Mouse (Mus musculus): ENCODE results near the gene Galk2. TPM values are rescaled to one million over a fixed set of nuclear protein-coding genes. Genes with fewer than 3 reads are reported as not detected.

Gene Galk2
- 9.3 and 9.5 TPM in 2 replicates for polyA plus RNA-seq (2015; fragmentation: Nextera tagmentation; extraction: Ambion mirVana)

DNA sequence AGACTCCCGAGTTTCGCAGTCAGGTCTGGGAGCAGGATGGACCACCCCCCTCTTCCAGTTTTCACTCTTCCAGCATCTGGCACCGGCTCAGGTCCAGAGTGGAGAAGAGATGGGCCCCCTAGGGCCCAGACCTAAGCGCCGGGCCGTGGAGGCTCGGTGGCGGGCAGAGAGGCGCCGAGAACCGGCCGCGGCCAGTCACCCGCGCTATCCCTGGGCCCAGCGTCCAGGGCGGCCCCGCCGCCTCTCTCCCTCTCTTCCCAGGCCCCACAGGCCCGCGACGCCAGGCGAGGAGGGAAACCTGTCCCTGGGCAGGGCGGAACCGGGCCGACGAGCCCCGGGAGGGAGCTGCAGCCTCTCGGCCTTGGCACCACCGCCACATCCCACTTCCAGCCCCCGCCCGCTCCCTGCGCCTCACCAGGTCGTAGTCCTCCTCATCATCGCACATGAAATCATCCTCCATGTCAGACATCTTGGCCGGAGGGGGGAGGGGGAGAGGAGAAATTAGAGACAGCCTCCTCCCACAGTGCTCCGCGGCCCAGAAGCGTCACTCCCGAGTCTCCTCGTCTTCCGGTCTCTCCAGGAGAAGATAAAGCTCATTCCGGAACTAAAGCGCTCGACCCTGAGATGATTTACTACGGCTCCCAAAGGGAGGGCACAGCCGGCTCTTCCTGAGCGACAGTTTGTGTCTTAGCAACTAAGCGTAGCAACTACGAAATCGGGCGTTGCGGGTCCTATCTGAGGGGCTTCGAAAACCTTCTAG, at the start of gene Galk2, which contains the start of gene Cops2:
TSS of gene Galk2 (plus strand) at position 589 of the 760 bp plus-strand sequence.
TSS of gene Cops2 (minus strand) at position 619 of the 760 bp plus-strand sequence.
- ATAC-seq (ENCODE audit: insufficient read depth), result peak; percentile 98
- no peaks in the 10 kb centered on the region for H3K27me3 ChIP-seq

DNA sequence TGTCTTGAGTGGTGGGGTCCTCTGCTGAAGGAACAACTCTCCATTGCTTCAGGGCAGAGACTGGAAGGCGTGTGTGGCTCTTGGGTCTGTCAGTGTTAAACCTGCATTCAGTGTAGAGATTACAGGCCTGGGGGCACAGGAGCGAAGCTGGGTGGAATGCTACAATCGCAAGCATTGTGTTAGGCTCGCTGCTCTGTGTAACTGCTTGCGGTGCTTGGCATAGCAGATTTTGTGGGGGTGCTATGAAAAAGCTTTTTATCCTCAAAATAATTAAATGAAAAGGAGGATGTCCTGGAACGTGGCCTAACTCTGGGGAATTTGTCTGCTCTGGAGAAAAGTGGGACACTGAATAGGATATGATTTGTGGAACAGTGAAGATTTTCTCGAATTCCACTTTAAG, 49.4 kb upstream of the Galk2 start:
- ATAC-seq (ENCODE audit: insufficient read depth), result no peak
- Histone ChIP-seq H3K27me3 (no peaks in the 10 kb centered on the region), H3K9ac (no peak overlapping the region), H3K36me3 (replicated peaks) (no peaks in the 10 kb centered on the region), H3K4me3 (replicated peaks) (no peak overlapping the region), H3K9me3 (replicated peaks) (no peaks in the 10 kb centered on the region), H3K27ac (replicated peaks) (no peak overlapping the region), H3K4me1 (replicated peaks) (no peaks in the 10 kb centered on the region), H3K4me2 (no peak overlapping the region)
- WGBS (ENCODE audit: insufficient replicate concordance), result 65% methylated on average over 7 of the region's 7 CpGs

More for the DNA sequence above, at the start of gene Galk2, which contains the start of gene Cops2:
- Histone ChIP-seq H3K9ac (peak within 1 kb of the TSS; percentile 99), H3K4me2 (peak within 1 kb of the TSS; percentile 73), H3K9me3 (replicated peaks) (no peaks in the 10 kb centered on the region), H3K4me1 (replicated peaks) (peaks cover 30% of the 10 kb centered on the region), H3K4me3 (replicated peaks) (peak within 1 kb of the TSS; percentile 99), H3K36me3 (replicated peaks) (no peaks in the 10 kb centered on the region), H3K27ac (replicated peaks) (peak within 1 kb of the TSS; percentile 91)
- WGBS (ENCODE audit: insufficient replicate concordance), result under 1% methylated on average over 50 of the region's 54 CpGs

DNA sequence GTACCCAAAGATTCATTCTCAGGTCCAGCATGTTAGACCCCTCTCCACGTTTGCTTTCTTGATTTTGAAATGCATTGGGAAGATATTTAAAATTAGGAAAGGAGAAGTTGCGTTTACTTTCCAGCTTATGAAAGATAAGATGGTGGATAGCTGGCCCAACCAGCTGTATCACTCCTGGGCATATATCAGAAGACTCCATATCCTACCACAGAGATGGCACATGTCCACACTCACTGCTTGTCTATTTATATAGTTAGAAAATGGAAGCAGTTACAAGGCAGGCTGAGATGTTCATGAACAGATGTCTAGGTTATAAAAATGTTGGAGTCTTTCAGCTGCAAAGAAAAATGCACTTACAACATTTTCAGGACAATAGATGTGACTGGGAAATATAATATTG, 47.6 kb upstream of the Galk2 start:
- H3K9ac ChIP-seq, result no peak overlapping the region
- H3K4me1 ChIP-seq (replicated peaks), result no peaks in the 10 kb centered on the region
- H3K27ac ChIP-seq (replicated peaks), result no peak overlapping the region
- H3K4me3 ChIP-seq (replicated peaks), result no peak overlapping the region
- no peaks in the 10 kb centered on the region for H3K27me3 ChIP-seq
- H3K4me2 ChIP-seq, result no peak overlapping the region
- H3K36me3 ChIP-seq (replicated peaks), result no peaks in the 10 kb centered on the region
- no peak for ATAC-seq (ENCODE audit: insufficient read depth)
- H3K9me3 ChIP-seq (replicated peaks), result no peaks in the 10 kb centered on the region
- WGBS (ENCODE audit: insufficient replicate concordance), result 14% methylated on average over 2 of the region's 2 CpGs

DNA sequence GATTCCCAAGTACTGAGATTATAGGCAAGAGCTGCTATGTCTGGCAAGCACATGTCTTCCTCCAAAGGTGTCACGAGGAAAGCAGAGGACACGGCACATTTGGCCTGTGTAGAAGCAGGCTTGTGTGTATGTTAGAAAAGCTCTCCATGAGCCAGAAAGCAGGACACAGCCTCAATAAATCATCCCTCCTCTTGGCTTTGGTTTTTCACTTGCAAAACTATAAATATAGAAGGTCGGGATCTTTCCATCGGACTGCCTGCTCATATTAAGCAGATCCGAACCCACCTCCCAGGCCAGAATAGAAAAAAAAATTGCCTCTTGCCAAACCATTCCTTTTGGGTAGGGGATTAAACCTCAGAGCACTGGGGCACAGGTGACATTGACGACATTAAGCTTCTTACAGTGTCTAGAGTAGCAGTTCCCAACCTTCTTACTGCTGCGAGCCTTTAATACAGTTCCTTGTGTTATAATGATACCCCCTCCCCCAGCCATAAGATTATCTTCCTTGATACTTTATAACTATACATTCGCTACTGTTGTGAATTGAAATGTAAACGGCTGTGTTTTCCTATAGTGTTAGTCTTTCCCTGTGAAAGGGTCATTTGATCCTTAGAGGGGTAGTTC, 44.8 kb upstream of the Galk2 start:
- no peaks in the 10 kb centered on the region for H3K27me3 ChIP-seq
- H3K27ac ChIP-seq (replicated peaks), result no peak overlapping the region
- no peak for ATAC-seq (ENCODE audit: insufficient read depth)
- no peaks in the 10 kb centered on the region for H3K9me3 ChIP-seq (replicated peaks)
- H3K36me3 ChIP-seq (replicated peaks), result no peaks in the 10 kb centered on the region
- no peak overlapping the region for H3K9ac ChIP-seq
- no peak overlapping the region for H3K4me2 ChIP-seq
- WGBS (ENCODE audit: insufficient replicate concordance), result 63% methylated on average over 9 of the region's 9 CpGs
- no peak overlapping the region for H3K4me3 ChIP-seq (replicated peaks)
- no peaks in the 10 kb centered on the region for H3K4me1 ChIP-seq (replicated peaks)

GRCm38 (mm10) chr2:125820397-125820796, 38.5 kb upstream of the Galk2 start:
- H3K27ac ChIP-seq (replicated peaks), result no peak overlapping the region
- ATAC-seq (ENCODE audit: insufficient read depth), result no peak
- no peaks in the 10 kb centered on the region for H3K27me3 ChIP-seq
- H3K9ac ChIP-seq, result no peak overlapping the region
- 67% methylated on average over 4 of the region's 4 CpGs for WGBS (ENCODE audit: insufficient replicate concordance)
- H3K4me1 ChIP-seq (replicated peaks), result no peaks in the 10 kb centered on the region
- no peaks in the 10 kb centered on the region for H3K9me3 ChIP-seq (replicated peaks)
- no peak overlapping the region for H3K4me2 ChIP-seq
- no peak overlapping the region for H3K4me3 ChIP-seq (replicated peaks)
- no peaks in the 10 kb centered on the region for H3K36me3 ChIP-seq (replicated peaks)

DNA sequence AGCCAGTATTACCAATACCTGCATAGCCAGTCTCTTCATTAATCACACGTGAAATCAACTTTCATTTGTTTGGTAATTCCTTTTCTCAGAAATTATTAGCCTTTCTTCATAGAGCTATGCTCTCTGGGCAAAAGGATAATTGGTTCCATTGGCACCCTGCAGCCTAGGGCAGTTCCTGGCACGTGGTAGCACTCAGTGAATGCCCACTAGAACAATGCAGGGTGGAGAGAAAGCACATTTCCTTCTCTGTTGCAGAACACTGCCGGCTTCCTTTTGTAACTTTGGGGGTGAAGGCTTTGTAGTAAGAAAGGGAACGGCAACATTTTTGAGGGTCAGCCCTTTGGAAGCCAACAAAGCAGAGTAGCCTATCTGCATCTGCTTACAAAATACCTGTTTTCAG, 32.7 kb upstream of the Galk2 start:
- no peak overlapping the region for H3K27ac ChIP-seq (replicated peaks)
- 53% methylated on average over 4 of the region's 4 CpGs for WGBS (ENCODE audit: insufficient replicate concordance)
- no peak overlapping the region for H3K9ac ChIP-seq
- H3K27me3 ChIP-seq, result no peaks in the 10 kb centered on the region
- no peak overlapping the region for H3K4me2 ChIP-seq
- ATAC-seq (ENCODE audit: insufficient read depth), result no peak
- H3K36me3 ChIP-seq (replicated peaks), result peaks cover 17% of the 10 kb centered on the region
- no peaks in the 10 kb centered on the region for H3K4me1 ChIP-seq (replicated peaks)
- no peak overlapping the region for H3K4me3 ChIP-seq (replicated peaks)
- no peaks in the 10 kb centered on the region for H3K9me3 ChIP-seq (replicated peaks)

DNA sequence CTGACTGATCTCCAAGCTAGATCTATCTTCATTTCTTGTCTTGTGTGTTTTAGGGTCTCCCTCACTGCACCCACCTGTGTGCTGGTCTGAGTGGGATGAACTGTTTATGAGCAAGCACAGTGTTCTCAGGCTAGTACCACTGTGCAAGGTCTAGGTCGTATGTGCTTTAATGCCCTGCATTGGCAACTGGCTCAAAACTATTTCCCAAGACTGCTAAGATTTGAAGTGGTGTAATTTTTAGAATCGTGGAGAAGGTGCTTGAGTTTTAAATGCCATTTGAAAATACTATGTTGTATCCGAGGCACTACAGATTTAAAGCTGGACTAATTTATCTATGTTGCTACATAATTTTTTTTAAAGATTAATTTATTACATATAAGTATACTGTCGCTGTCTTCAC, 31.0 kb upstream of the Galk2 start:
- Histone ChIP-seq H3K4me3 (replicated peaks) (no peak overlapping the region), H3K27ac (replicated peaks) (no peak overlapping the region), H3K4me2 (no peak overlapping the region), H3K9me3 (replicated peaks) (no peaks in the 10 kb centered on the region), H3K27me3 (no peaks in the 10 kb centered on the region), H3K4me1 (replicated peaks) (no peaks in the 10 kb centered on the region), H3K36me3 (replicated peaks) (peaks cover 32% of the 10 kb centered on the region), H3K9ac (no peak overlapping the region)
- 78% methylated on average over 4 of the region's 4 CpGs for WGBS (ENCODE audit: insufficient replicate concordance)
- ATAC-seq (ENCODE audit: insufficient read depth), result no peak

GRCm38 (mm10) chr2:125829924-125830323, 29.0 kb upstream of the Galk2 start:
- 80% methylated on average over 2 of the region's 2 CpGs for WGBS (ENCODE audit: insufficient replicate concordance)
- no peak overlapping the region for H3K4me2 ChIP-seq
- no peaks in the 10 kb centered on the region for H3K9me3 ChIP-seq (replicated peaks)
- H3K4me3 ChIP-seq (replicated peaks), result no peak overlapping the region
- peaks cover 51% of the 10 kb centered on the region for H3K36me3 ChIP-seq (replicated peaks)
- H3K27me3 ChIP-seq, result no peaks in the 10 kb centered on the region
- H3K4me1 ChIP-seq (replicated peaks), result no peaks in the 10 kb centered on the region
- no peak overlapping the region for H3K27ac ChIP-seq (replicated peaks)
- no peak for ATAC-seq (ENCODE audit: insufficient read depth)
- no peak overlapping the region for H3K9ac ChIP-seq

DNA sequence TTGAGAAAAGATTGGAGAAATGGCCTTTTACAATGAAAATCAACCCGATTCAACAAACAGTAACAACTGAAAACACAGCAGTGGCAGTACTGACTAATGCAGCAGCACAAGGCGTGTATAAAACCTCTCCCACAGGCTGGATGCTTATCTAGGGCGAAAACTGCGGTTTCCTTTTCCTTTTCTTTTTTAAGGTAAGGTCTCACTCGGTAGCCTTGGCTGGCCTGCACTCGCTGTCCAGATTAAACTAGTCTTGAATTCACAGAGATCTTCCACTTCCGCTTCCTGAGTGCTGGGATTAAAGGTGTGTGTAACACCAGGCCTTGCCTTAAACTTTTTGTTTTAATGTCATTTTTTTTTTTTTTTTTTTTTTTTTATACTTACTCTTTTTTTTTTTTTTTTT, 20.8 kb upstream of the Galk2 start:
- peaks cover 75% of the 10 kb centered on the region for H3K36me3 ChIP-seq (replicated peaks)
- H3K4me1 ChIP-seq (replicated peaks), result no peaks in the 10 kb centered on the region
- H3K27me3 ChIP-seq, result no peaks in the 10 kb centered on the region
- H3K9ac ChIP-seq, result no peak overlapping the region
- H3K4me2 ChIP-seq, result no peak overlapping the region
- no peak for ATAC-seq (ENCODE audit: insufficient read depth)
- H3K27ac ChIP-seq (replicated peaks), result no peak overlapping the region
- no peaks in the 10 kb centered on the region for H3K9me3 ChIP-seq (replicated peaks)
- no peak overlapping the region for H3K4me3 ChIP-seq (replicated peaks)
- WGBS (ENCODE audit: insufficient replicate concordance), result 65% methylated on average over 7 of the region's 7 CpGs

GRCm38 (mm10) chr2:125838708-125839284, 20.1 kb upstream of the Galk2 start:
- Histone ChIP-seq H3K9me3 (replicated peaks) (no peaks in the 10 kb centered on the region), H3K36me3 (replicated peaks) (peaks cover 74% of the 10 kb centered on the region), H3K27me3 (no peaks in the 10 kb centered on the region), H3K9ac (no peak overlapping the region), H3K4me2 (no peak overlapping the region), H3K27ac (replicated peaks) (no peak overlapping the region), H3K4me3 (replicated peaks) (no peak overlapping the region), H3K4me1 (replicated peaks) (no peaks in the 10 kb centered on the region)
- ATAC-seq (ENCODE audit: insufficient read depth), result no peak
- 77% methylated on average over 2 of the region's 2 CpGs for WGBS (ENCODE audit: insufficient replicate concordance)

DNA sequence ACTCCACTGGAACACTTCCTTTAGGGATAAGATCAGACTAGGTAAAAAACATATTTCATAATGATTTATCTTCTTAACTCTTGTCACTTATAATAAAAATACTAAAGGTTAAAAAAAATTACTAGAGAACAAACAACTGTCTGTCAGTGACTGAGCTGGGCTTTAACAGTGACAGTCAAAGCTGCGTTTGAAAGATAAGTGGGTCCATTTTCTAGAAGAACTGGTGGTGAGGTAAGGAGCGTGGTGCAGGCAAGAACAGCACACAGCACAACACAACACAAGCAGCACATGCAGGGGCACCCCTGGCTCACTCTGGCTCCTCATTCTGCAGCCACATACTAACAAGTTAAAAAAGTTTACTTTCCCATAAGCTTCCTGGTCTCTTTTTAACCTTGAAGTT, 7.7 kb upstream of the Galk2 start:
- H3K27me3 ChIP-seq, result no peaks in the 10 kb centered on the region
- no peak overlapping the region for H3K9ac ChIP-seq
- H3K9me3 ChIP-seq (replicated peaks), result no peaks in the 10 kb centered on the region
- ATAC-seq (ENCODE audit: insufficient read depth), result peak; percentile 89
- H3K27ac ChIP-seq (replicated peaks), result peak overlapping the region; percentile 61
- peaks cover 27% of the 10 kb centered on the region for H3K36me3 ChIP-seq (replicated peaks)
- 12% methylated on average over 2 of the region's 2 CpGs for WGBS (ENCODE audit: insufficient replicate concordance)
- H3K4me1 ChIP-seq (replicated peaks), result peaks cover 37% of the 10 kb centered on the region
- H3K4me3 ChIP-seq (replicated peaks), result no peak overlapping the region
- peak overlapping the region; percentile 32 for H3K4me2 ChIP-seq
